Mouse (Mus musculus): Measurements from ENCODE around the gene Kars.

Kars gene

GRCm38 (mm10) chr8:112010997-112011815 is at the start of gene Kars, which contains the start of gene Terf2ip:
TSS of gene Kars (minus strand) at chr8:112011323.
TSS of gene Terf2ip (plus strand) at chr8:112011398.
- peak; percentile 94 to 96 for DNase-seq

DNA sequence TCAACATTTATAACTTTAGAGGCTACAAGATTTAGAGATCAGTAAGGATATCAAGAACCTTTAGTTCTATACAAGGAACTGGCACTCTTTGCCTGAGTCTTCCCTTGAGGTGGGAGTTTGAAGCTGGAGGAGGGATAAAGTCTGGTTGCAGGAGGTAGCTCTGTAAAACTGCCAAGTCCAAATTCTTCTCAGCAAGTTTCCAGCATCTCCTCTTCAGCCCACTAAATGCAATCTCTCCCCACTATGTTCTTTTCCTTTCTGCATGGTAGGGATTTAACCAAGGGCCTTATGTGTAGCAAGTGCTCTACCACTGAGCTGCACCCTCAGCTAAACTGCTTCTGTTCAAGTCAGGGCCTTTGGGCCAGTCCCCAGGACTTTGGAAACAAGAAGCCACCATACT is 43.3 kb upstream of the Kars start:
- DNase-seq, result no peak

DNA sequence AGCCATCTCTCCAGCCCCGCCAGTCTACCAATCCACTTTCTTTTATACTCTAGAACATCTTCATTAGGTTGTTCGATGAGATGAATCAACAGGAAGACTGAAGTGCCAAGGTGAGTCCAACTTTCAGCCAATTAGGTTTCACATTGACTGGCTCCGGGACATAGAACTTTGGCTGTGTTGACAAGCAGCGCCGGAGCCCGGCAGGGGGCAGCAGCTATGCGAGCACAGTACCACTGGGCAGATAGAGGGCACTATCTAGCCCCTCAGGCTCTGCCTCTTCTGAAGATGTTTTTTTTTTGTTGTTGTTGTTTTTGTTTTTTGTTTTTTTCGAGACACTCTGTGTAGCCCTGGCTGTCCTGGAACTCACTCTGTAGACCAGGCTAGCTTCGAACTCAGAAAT is 40.4 kb upstream of the Kars start:
- DNase-seq, result no peak

- no peak for DNase-seq
These were observed 38.9 kb upstream of the Kars start for GRCm38 (mm10) chr8:112049984-112050383.

GRCm38 (mm10) chr8:112048293-112048692 is 37.2 kb upstream of the Kars start:
- DNase-seq, result no peak

DNA sequence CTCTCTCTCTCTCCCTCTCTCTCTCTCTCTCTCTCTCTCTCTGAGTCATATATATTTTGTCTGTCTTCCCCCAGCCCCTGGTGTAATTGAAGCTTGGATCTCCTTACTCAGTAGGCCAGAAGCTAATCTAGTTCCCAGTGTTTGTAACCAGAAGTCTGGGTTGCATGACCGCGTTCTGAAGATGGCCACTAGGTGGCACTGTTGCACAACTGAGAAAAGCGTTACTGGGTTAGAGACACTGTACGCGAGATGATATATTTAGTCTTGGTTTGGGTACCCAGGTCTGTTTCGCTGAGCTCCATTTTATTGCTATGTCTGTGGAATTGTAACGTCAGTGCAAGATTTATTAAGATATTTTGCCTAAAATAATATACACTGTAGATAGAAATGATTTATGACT is 34.8 kb upstream of the Kars start:
- peak; percentile 88 to 92 for DNase-seq

- peak in 1 of 2 experiments; percentile 12 for DNase-seq
These were observed 34.1 kb upstream of the Kars start for GRCm38 (mm10) chr8:112045182-112045581.

DNA sequence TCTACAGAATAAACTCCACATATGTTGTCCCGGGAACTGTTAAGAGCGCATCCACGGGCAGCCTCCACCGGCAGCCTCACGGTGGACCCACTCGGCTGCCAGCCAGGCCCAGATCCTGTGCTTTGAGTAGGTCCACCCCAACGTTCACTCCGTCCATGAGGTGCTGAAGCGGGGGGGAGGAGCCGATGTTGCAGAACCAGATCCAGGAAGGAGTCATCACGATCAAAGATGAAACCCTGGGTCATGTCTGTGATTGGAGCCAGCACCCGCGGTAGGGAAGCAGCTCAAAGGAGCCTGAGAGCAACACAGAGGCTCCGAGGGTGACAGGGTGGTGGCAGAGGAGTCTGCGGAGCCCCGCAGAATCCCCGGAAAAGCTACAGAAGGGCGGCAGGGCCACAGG is 26.4 kb upstream of the Kars start:
- no peak for DNase-seq

- DNase-seq, result peak; percentile 23 to 41
These were observed 23.5 kb upstream of the Kars start for GRCm38 (mm10) chr8:112034603-112035002.

DNA sequence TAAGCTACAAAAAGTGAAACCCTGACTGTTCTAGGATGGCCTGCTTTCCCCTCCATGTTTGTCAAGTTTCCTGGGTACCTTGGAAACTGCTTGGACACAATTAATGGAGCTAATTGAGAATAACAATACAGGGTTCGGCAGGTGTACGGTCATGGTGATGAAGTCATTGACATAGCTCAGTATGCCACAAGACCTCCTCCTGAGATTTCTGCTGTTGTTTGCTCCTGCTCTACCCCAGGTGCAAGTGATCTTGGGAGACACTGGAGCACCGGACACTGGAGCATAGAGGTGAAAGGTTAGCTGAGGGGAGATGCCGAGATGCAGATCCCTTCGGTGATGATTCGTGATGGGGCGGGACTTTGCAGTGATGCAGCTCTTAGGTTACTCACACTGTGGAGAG is 21.9 kb upstream of the Kars start:
- no peak for DNase-seq

DNA sequence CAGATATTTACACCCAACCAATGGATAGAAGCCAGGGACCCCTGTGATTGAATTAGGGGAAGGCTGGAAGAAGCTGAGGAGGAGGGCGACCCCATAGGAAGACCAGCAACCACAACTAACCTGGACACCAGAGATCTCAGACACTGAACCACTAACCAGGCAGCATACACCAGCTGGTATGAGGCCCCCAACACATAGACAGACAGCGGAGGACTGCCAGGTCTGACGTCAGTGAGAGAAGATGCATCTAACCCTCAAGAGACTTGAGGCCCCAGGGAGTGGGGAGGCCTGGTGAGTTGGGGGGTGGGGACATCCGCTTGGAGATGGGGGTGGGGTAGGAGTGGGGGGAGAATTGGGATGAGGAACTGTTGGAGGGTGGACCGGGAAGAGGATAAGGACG is 19.5 kb upstream of the Kars start:
- no peak for DNase-seq

DNA sequence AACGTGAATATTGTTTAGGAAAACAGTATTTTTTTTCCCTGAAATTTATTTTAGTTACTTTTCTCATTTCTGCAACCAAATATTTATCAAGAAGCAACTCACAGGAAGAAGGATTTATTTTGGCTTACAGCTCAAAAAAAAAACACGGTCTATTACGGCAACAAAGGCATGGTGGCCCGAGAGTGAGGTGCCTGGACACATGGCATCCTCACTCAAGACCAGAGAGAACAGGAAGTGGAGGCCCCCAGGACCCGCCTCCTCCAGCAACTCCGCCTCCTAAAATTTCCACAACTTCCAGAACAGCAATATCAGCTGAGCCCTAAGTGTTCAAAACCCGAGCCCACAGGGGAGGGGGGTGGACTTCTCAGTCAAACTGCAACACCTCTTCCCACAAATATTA is 18.3 kb upstream of the Kars start:
- no peak for DNase-seq

GRCm38 (mm10) chr8:112014936-112015335 is 3.8 kb upstream of the Kars start, which contains the start of gene Gm6793:
TSS of gene Gm6793 (minus strand) at chr8:112015036.
- DNase-seq, result no peak

DNA sequence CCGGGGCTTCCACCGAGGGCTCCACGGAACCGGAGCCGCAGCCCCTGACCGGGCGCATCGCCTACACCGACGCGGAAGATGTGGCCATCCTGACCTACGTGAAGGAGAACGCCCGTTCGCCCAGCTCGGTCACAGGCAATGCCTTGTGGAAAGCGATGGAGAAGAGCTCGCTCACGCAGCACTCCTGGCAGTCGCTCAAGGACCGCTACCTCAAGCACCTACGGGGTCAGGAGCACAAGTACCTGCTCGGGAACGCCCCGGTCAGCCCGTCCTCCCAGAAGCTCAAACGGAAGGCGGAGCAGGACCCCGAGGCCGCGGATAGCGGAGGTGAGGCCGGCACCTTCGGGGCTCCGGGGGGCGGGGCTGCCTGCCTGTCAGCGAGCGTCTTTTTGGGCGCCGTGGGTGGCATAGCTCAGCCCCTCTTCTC is 706 bp upstream of the Kars start:
- peak in 1 of 2 experiments; percentile 64 for DNase-seq

DNA sequence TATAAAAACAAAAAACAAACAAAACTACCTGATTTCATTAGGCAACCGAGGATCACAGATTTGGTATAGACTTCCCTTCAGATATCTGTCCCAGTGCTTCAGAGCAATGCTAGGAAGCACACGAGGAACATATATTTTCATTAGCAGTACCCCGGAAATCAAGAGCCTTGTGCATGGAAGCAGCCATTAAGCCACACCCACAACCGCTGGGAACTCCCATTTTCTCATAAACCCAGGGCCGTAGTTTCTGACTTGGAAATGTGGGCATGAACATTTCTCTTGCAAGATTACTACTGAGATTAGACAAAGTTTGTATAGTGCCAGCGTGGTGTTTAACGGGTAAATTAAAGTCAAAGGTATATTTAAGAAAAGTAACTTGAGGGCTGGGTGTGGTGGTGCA is 1.6 kb downstream of the Kars start:
- no peak for DNase-seq

DNA sequence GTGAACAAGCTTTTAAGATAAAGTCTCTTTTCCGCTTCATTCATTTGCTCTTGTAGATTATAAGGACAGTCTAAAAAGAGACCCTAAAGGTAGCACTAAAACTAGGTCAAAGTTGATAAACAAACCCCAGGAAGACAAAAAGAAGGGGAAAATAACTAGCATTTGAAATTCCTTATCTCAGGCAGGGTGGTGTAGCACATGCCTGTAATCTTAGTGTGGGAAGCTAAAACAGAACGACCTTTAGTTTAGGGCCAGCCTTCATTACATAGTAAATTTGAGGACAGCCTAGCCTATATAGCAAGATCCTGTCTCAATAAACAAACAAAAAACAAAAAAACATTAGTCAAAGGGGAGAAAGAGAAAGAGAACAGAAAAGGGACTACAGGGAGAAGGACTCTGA is 3.5 kb downstream of the Kars start:
- DNase-seq, result no peak

DNA sequence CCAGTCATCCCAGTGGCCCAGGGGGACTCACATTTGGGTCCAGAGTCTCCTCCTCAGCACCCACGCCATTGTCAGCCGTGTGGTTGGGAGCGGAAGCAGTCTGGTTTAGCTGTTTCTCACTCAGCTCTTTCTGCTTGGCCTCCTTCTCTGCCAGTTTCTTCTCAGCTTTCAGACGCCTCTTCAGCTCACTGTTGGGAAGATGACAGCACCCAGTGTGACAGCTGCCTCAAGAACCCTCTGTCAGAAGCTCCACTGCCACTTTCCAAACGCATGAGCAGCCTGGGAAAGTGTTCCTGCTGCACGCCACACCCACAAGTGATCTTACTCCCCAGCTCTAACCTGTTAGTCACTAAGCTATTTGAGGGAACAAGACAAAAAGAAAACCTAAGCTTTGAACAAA is 5.5 kb downstream of the Kars start:
- no peak for DNase-seq

GRCm38 (mm10) chr8:112004754-112005153 is 6.4 kb downstream of the Kars start:
- no peak for DNase-seq

- DNase-seq, result no peak
These were observed 18.5 kb downstream of the Kars start for GRCm38 (mm10) chr8:111992703-111993039.

GRCm38 (mm10) chr8:111992013-111992702 is 19.0 kb downstream of the Kars start, which contains the start of gene Adat1:
TSS of gene Adat1 (minus strand) at chr8:111992302.
- DNase-seq, result peak; percentile 87 to 93

- no peak for DNase-seq
These were observed 19.8 kb downstream of the Kars start for GRCm38 (mm10) chr8:111991278-111991677.

- peak; percentile 81 to 91 for DNase-seq
These were observed 21.2 kb downstream of the Kars start for GRCm38 (mm10) chr8:111989911-111990310.

DNA sequence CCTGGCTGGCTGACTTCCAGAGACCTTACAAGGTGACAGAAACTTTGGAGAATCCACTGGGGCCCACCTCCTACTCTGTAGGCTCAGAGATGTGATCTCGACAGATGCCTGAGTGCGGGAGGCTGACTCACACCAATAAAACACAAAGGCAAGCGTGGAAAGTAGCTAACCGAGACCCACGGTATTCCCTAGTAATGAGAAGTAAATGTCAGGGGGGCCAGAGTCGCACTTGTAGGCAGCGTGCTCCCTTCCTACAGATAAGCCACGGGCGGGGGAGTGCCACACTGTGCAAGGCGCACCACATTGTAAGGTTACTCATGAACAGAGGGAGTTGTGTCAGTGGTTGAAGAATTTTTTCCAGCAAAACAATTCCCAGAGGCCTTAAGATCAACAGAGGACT is 26.6 kb downstream of the Kars start:
- DNase-seq, result no peak

GRCm38 (mm10) chr8:111982116-111982515 is 29.0 kb downstream of the Kars start:
- peak; percentile 77 to 81 for DNase-seq

Data from cerebellum, postnatal 25 days (tissue).